Mouse (Mus musculus) midbrain, embryonic 14.5 days (tissue): ENCODE measurements around the gene Tox3. TPM values are rescaled to one million over a fixed set of nuclear protein-coding genes. Genes with fewer than 3 reads are reported as not detected.

Source experiments
- ATAC-seq: fragments of 200-750 bp; cut with Nextera tagmentation; 2 replicates; pipeline ENCODE4 v1.8.0; 2017; ENCODE audit warnings: moderate number of reproducible peaks, moderate library complexity; ENCODE audit not compliant: low FRiP score, low TSS enrichment
- DNase-seq: peaks from one replicate; pipeline ENCODE4 v3.0.0-alpha.2; 2015
- H3K27ac ChIP-seq: fragments of 300-500 bp; sonication (generic); replicated peaks from 2 replicates; pipeline ENCODE4 v1.5.1; 2014; ENCODE audit warnings: mild to moderate bottlenecking, low read depth, low read length, moderate library complexity
- H3K27me3 ChIP-seq: fragments of 300-500 bp; sonication (generic); 2 replicates; pipeline ENCODE4 v1.6.1; 2014; ENCODE audit warnings: low read length, control low read depth, mixed read lengths; ENCODE audit not compliant: control insufficient read depth, insufficient read depth
- H3K36me3 ChIP-seq: fragments of 300-500 bp; sonication (generic); 2 replicates; pipeline ENCODE4 v1.6.1; 2014; ENCODE audit warnings: low read length, control low read depth; ENCODE audit not compliant: control insufficient read depth, insufficient read depth
- H3K4me1 ChIP-seq: fragments of 300-500 bp; sonication (generic); 2 replicates; pipeline ENCODE4 v1.6.1; 2014; ENCODE audit warnings: mild to moderate bottlenecking, antibody characterized with exemption, low read length, control low read depth; ENCODE audit not compliant: control insufficient read depth, insufficient read depth
- H3K4me2 ChIP-seq: fragments of 300-500 bp; sonication (generic); 2 replicates; pipeline ENCODE4 v1.6.1; 2014; ENCODE audit warnings: mild to moderate bottlenecking, low read length, moderate library complexity
- H3K4me3 ChIP-seq: fragments of 300-500 bp; sonication (generic); replicated peaks from 2 replicates; pipeline ENCODE4 v1.5.1; 2014; ENCODE audit warnings: low read depth, low read length
- H3K9ac ChIP-seq: fragments of 300-500 bp; sonication (generic); replicated peaks from 2 replicates; pipeline ENCODE4 v1.6.1; 2014; ENCODE audit warnings: mild to moderate bottlenecking, low read length, moderate library complexity
- H3K9me3 ChIP-seq: fragments of 300-500 bp; sonication (generic); 2 replicates; pipeline ENCODE4 v1.6.1; 2016; ENCODE audit warnings: low read length, control low read depth, mixed read lengths; ENCODE audit not compliant: control insufficient read depth
- WGBS: fragments of 180-500 bp; shearing (Covaris S2); extraction: QIAGEN DNeasy Blood & Tissue Kit; methylation state at CpG from one replicate; pipeline ENCODE4 v1.1.7; 2014; 5-methylcytosine and 5-hydroxymethylcytosine counted together
- polyA plus RNA-seq: library from polyadenylated mRNA; unstranded; fragments of >200 nt; fragmentation: Nextera tagmentation; extraction: Ambion mirVana; gene quantifications from 2 replicates; pipeline ENCODE4 v1.2.1, GENCODE M21; 2014

Gene Tox3
- polyA plus RNA-seq, 1 experiment from 2014 or later, result 40.2 TPM

GRCm38 (mm10) chr8:90242351-90242750, 105.8 kb downstream of the Tox3 start:
- ATAC-seq (no peak), DNase-seq (no peak)
- Histone ChIP-seq H3K36me3 (no peaks in the 10 kb centered on the region), H3K9me3 (no peaks in the 10 kb centered on the region), H3K4me2 (no peak overlapping the region), H3K9ac (no peak overlapping the region), H3K27ac (no peak overlapping the region), H3K4me1 (peaks cover 30% of the 10 kb centered on the region), H3K27me3 (no peaks in the 10 kb centered on the region), H3K4me3 (no peak overlapping the region)
- 92% methylated on average over 2 of the region's 2 CpGs for WGBS

- Histone ChIP-seq H3K9ac (no peak overlapping the region), H3K4me1 (peaks cover 24% of the 10 kb centered on the region), H3K4me3 (no peak overlapping the region), H3K9me3 (no peaks in the 10 kb centered on the region), H3K4me2 (no peak overlapping the region), H3K27ac (no peak overlapping the region), H3K36me3 (no peaks in the 10 kb centered on the region), H3K27me3 (no peaks in the 10 kb centered on the region)
- 38% methylated on average over 4 of the region's 4 CpGs for WGBS
- ATAC-seq, result no peak
- peak; percentile 43 for DNase-seq
These were observed 106.7 kb downstream of the Tox3 start for GRCm38 (mm10) chr8:90241461-90241860.

- Histone ChIP-seq H3K9me3 (no peaks in the 10 kb centered on the region), H3K9ac (no peak overlapping the region), H3K27ac (no peak overlapping the region), H3K27me3 (no peaks in the 10 kb centered on the region), H3K4me1 (peaks cover 10% of the 10 kb centered on the region; the same call in 1 of the 2 replicates), H3K4me2 (no peak overlapping the region), H3K36me3 (no peaks in the 10 kb centered on the region), H3K4me3 (no peak overlapping the region)
- DNase-seq (peak; percentile 34), ATAC-seq (no peak)
- WGBS, result 45% methylated on average over 8 of the region's 8 CpGs
These were observed 115.6 kb downstream of the Tox3 start for GRCm38 (mm10) chr8:90232501-90232900.

GRCm38 (mm10) chr8:90224172-90224571, 124.0 kb downstream of the Tox3 start:
- no peak overlapping the region for H3K4me2 ChIP-seq
- no peaks in the 10 kb centered on the region for H3K9me3 ChIP-seq
- no peaks in the 10 kb centered on the region for H3K36me3 ChIP-seq
- no peak overlapping the region for H3K9ac ChIP-seq
- WGBS, result 79% methylated on average over 1 of the region's 1 CpGs
- DNase-seq (no peak), ATAC-seq (no peak)
- no peaks in the 10 kb centered on the region for H3K27me3 ChIP-seq
- no peak overlapping the region for H3K27ac ChIP-seq
- no peak overlapping the region for H3K4me3 ChIP-seq
- H3K4me1 ChIP-seq, result no peaks in the 10 kb centered on the region

- H3K4me3 ChIP-seq, result no peak overlapping the region
- H3K4me1 ChIP-seq, result peaks cover 15% of the 10 kb centered on the region
- peak; percentile 27; the same call in 1 of the 2 replicates for ATAC-seq
- H3K27me3 ChIP-seq, result no peaks in the 10 kb centered on the region
- peak overlapping the region; percentile 47; the same call in 1 of the 2 replicates for H3K27ac ChIP-seq
- 9% methylated on average over 14 of the region's 14 CpGs for WGBS
- H3K4me2 ChIP-seq, result no peak overlapping the region
- peak; percentile 61 for DNase-seq
- no peaks in the 10 kb centered on the region for H3K36me3 ChIP-seq
- H3K9ac ChIP-seq, result no peak overlapping the region
- H3K9me3 ChIP-seq, result no peaks in the 10 kb centered on the region
These were observed 138.8 kb downstream of the Tox3 start for GRCm38 (mm10) chr8:90209105-90210037.
